Mouse (Mus musculus) adipocyte (in vitro differentiated cells): ENCODE results near the gene Ppp3ca.
"Not testable (repeated sequence)": the region's sequence is repeated elsewhere in the genome, so short reads cannot be mapped to it uniquely, and the experiment has no call there.

Experiments
- DNase-seq: peaks from one replicate; pipeline ENCODE4 v3.0.0-alpha.2; 2016; ENCODE audit warnings: low spot score

Ppp3ca gene

GRCm38 (mm10) chr3:136688101-136688586 lies 18.2 kb downstream of the Ppp3ca start:
- no peak for DNase-seq

DNA sequence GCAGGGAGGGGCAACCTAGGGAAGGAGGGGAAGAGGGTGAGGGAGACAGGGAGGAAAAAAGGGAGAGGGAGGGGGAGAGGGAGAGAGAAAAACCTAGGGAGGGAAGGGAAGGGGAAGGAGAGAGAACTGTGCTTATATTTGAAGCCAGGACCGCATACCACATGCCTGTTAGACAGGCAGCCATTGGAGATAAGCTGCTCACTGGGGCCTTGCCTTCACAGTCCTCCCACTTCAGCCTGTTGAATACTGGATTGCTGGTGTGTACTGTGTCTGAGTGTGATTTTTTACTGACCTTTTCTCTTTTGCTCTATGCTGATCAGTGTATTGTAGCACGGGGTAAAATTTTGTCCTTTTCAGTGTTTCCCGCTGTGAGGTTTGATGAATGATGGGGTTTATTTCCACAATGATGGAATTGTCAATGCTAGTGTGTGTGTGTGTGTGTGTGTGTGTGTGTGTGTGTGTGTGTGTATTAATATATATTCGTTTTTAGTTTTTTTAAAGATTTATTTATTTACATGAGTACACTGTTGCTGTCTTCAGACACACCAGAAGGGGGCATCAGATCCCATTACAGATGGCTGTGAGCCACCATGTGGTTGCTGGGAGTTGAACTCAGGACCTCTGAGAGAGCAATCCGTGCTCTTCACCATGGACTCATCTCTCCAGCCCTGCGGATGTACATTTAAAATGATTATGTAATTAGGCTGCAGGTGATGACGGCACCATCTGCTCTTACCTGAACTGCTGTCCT lies 20.0 kb downstream of the Ppp3ca start:
- no peak for DNase-seq

DNA sequence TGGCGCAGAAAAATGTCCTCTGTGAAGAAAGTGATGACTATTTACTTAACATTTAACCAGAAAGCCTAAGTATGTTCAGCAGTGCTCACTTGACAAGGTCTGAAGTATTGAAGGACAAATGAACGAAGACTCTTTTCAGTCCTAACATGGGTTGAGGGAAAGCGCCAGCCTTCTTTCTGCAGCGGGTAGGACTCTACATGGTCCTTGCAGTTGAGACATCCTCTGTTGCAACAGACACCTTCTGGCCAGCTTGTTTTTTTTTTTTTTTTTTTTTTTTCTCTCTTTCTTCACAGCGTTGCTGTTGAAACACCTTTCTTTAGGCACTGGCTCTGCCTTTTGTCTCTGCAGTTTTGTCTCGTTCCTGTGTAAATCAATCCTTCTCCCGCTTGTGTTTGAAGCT lies 22.1 kb downstream of the Ppp3ca start:
- peak; percentile 51 for DNase-seq

DNA sequence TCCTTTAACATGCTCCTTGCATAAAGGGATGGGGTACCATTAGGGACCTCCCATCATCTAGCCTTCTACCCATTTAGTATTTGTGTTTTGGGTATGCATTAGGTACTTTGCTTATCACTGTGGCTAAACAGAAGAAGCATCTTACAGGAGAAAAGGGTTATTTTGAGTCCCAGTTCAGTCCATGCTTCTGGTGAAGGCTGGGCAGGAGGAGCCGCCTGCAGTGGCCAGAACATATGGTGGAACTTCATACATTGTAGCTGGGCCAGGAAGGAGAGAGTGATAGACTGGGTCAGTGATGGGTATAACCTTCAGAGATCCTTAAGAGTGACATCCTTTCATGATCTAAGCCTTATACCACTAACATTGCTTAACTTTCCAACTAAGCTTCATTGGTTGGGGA lies 23.6 kb downstream of the Ppp3ca start:
- DNase-seq = no peak

DNA sequence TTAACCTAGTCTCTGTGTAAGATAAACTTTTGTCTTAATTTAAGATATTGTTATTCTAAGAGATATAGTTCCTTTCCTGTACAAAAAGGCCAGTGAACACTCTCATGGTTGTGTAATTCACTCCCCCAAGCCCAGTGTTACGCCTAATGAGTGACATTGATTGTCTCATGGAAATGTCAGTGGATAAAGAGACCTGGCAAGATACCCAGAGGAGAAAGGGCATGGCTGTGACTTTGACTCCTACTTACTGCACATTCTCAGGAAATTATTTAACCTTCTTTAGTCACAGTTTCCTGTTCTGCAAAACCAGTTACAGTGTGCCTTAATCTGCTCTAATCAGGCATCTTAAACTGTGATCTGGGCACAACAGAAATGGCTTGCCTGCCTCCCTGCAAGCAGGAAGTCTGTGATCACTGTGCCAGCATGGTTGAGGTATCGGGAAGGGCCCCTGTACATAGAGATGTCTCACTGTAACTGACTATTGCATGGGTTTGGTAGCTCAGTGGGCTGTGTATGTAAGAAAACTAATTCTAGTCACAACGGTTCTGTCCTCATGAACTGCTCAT lies 27.8 kb downstream of the Ppp3ca start:
- peak; percentile 44 for DNase-seq

DNA sequence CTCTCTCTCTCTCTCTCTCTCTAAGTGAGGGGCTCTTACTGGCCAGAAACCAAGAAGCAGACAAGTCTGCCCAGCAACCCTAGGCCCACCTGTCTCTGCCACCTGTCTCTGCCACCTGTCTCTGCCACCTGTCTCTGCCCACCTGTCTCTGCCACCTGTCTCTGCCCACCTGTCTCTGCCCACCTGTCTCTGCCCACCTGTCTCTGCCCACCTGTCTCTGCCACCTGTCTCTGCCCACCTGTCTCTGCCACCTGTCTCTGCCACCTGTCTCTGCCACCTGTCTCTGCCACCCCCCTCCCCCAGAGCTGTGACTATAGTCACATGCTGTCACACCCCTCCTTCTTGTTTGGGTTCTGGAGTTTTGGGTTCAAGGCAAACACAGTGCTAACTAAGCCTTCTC lies 29.8 kb downstream of the Ppp3ca start:
- not testable (repeated sequence) for DNase-seq

GRCm38 (mm10) chr3:136700447-136701009 lies 30.6 kb downstream of the Ppp3ca start:
- no peak for DNase-seq

DNA sequence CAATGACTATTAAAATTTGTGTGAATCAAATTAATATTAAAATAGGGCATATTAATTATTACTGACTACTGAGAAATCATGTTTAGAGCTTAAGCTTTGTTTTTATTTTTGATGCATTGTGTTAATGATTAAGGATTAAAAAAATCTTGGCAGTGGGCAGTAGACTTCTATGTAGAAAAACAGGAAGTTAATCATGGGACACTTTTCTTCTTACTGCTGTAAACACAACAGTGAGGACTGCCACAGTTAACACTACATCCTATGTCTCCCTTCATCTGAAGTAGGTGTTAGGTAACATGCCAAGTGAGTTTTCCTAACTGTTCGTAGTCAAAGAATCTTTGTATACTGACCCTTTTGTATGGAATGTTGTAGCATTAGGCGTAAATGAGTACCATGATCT lies 32.9 kb downstream of the Ppp3ca start:
- DNase-seq = no peak

DNA sequence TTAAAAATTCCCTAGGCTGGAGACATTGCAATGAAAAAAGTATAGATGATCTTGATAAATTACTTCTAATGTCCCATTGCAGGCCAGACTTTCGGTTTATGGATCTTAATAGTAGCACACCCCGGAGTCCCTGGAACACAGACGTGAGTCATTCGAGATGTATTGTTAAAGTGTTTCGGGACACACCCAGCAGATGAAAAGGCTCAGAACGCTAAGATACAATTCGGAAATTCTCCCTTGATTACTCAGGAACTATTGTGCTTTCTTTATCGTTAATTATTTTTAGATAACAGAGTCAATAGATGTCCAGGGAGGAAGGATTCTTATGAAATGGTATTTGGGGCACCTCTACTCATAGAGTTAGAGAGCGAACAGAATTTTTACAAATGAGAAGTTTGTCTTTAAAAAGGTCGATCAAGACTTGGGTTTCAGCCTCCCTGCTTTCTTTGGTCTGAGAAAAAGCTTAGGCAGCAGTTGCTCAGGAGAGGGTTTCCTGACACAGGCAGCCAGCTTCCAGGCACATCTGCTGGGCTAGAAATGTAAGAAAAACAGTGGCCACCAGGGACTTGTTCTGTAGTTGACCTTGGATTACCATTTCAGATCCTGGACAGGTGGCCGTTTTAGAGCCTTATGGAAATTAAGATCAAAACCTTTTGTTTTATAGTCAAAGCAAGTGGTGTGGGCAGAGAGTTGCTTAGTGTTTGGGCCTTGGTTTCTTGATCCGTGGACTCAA lies 34.8 kb downstream of the Ppp3ca start:
- no peak for DNase-seq

GRCm38 (mm10) chr3:136706048-136706447 lies 36.1 kb downstream of the Ppp3ca start:
- no peak for DNase-seq

DNA sequence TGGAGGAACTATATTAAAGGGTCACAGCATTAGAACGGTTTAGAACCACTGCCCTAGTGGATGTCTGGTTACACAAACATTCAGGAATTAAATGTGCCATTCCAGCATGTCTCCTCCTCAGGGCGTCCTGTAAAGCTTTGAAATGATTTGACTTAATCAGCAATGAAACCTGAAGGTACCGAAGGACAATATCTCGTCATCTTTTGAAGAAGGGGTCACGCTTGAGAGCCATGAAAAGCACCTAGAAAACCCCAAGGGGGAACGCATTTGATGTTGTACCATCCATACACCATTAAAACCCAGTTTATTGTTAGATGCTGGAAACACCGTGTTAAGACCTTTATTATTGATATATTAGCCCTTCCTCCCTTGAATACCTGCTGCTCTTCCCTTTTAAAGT lies 36.8 kb downstream of the Ppp3ca start:
- DNase-seq = no peak

- DNase-seq = no peak
Measured at GRCm38 (mm10) chr3:136707222-136708019, 37.5 kb downstream of the Ppp3ca start.

DNA sequence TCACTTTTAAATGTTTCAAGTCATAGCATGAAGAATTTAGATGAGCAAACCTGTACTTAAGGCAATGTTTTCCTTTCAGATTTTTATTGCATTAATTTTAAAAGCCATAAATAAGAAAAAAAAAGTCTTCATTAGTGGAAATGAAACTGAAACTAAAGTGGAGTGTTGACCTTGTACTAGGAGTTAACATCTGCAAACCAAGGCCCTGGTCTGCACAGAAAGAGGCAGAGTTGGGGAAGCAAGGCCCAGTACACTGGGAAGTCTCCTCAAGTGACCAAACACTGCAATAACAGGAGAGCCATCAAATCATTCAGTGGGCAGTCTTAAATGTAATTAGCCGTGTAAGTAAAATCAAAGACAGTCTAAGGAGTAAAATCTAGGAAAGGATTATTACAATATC lies 38.3 kb downstream of the Ppp3ca start:
- peak; percentile 64 for DNase-seq

GRCm38 (mm10) chr3:136710310-136710906 lies 40.5 kb downstream of the Ppp3ca start:
- no peak for DNase-seq

DNA sequence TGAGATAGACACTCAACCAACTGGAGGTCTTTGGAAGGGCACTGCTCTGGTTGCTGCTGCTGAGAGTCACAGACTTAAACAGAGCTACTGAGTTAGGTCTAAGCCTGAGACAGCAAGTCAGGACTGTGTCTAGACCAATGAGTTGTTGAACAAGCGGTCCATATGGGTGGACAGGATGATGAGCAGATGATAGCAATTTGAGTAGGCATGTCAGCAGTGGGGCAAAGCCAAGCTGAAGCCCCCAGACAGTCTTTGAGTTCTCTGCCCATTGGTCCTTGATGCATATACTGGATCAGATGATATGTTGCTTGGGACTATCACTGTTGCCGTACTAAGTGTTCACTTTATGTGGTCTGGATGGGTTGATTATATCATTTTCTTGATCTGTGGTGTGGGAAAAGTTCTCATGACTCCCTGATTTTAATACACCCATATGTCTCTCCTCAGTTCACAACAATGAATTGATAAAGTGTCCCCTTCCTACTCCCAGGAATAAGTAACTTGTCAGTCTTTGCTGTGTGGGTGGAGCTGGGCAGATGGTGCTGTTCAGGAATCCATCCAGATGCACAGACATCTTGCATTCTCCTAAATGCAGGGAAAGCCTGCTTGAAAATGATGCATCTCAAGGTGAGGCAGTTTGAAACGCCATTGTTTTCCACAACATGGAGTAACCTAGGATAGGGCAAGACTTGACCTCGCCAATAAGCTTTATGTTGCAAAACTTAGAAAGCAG lies 44.5 kb downstream of the Ppp3ca start:
- no peak for DNase-seq

DNA sequence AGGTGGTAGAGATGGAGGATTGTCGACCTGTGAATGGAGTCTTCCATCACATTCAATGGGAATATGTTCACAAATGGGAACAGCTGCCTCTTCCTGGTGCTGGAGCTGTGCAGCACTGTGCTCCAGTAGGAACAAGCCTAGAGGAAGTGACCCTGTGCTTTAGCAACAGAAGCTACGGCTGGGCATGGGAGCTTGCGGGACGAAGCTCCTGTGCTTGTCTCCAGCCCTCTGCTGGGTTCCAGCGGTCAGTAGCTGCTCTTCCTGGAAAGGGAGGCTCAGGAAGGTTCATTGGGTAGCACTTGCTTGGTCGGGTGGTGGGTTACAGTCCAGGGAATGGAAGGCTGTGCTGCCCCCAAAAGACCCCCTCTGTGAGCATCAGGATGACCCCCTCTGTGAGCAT lies 46.3 kb downstream of the Ppp3ca start:
- no peak for DNase-seq

GRCm38 (mm10) chr3:136718412-136718811 lies 48.5 kb downstream of the Ppp3ca start:
- no peak for DNase-seq

- no peak for DNase-seq
Measured at GRCm38 (mm10) chr3:136721241-136721640, 51.3 kb downstream of the Ppp3ca start.

DNA sequence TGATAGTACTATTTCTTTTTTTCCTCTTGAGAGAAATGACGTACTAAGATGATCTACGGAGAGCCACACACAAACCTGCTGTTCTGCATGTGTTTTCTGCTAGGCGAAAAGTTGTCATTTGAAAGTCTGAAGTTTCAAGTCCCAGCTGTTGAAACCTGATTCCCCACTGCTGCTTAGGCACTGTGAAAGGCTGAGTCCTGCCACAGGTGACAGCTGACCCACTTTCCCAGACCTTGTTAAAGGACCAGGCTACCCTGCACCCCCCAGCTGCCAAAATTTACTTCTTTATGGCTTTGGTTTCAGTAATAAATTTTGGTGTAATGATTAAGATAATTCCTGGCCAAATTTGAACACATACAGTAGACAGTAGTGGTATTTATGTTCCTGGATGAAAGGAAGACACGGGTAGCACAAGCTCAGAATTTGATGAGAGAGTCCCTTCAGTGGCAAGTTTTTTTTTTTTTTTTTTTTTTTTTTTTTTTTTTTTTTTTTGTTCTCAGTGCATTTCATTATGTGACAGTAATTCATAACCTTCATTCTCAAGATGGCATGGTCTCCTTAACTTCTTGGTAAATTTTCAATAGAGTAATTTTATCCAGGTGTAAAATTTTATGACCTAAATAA lies 52.0 kb downstream of the Ppp3ca start:
- DNase-seq = no peak

- DNase-seq = no peak
Measured at GRCm38 (mm10) chr3:136722493-136722892, 52.6 kb downstream of the Ppp3ca start.
